Mouse (Mus musculus): ENCODE measurements around the gene 4930404N11Rik. TPM values are rescaled to one million over a fixed set of nuclear protein-coding genes. Genes with fewer than 3 reads are reported as not detected.
A peak's percentile ranks its signal among the peaks of the same experiment; 100 is the strongest.

Gene 4930404N11Rik
- total RNA-seq, 1 experiment from 2014 or later: 2.4 TPM

GRCm38 (mm10) chr10:81379809-81380378, 14.3 kb upstream of the 4930404N11Rik start:
- no peak for DNase-seq

GRCm38 (mm10) chr10:81379183-81379553, 13.6 kb upstream of the 4930404N11Rik start:
- DNase-seq: no peak

- DNase-seq: peak; percentile 100
Observed at GRCm38 (mm10) chr10:81378553-81379182, 13.1 kb upstream of the 4930404N11Rik start.

- DNase-seq: no peak
Observed at GRCm38 (mm10) chr10:81377793-81378552, 12.4 kb upstream of the 4930404N11Rik start, which contains the start of gene Fzr1. Gene Fzr1 (minus strand): TSS chr10:81378516.

GRCm38 (mm10) chr10:81377362-81377664, 11.7 kb upstream of the 4930404N11Rik start:
- DNase-seq: no peak

- DNase-seq: no peak
Observed at GRCm38 (mm10) chr10:81376561-81377361, 11.1 kb upstream of the 4930404N11Rik start.

- no peak for DNase-seq
Observed at GRCm38 (mm10) chr10:81375322-81375721, 9.7 kb upstream of the 4930404N11Rik start.

GRCm38 (mm10) chr10:81367207-81367495, 1.5 kb upstream of the 4930404N11Rik start:
- DNase-seq: no peak

- no peak for DNase-seq
Observed at GRCm38 (mm10) chr10:81366477-81367206, 1.0 kb upstream of the 4930404N11Rik start.

- no peak for DNase-seq
Observed at GRCm38 (mm10) chr10:81365073-81365472, 543 bp downstream of the 4930404N11Rik start.

- peak; percentile 53 for DNase-seq
Observed at GRCm38 (mm10) chr10:81364666-81365065, 950 bp downstream of the 4930404N11Rik start.

- no peak for DNase-seq
Observed at GRCm38 (mm10) chr10:81363436-81364346, 1.9 kb downstream of the 4930404N11Rik start.

- DNase-seq: no peak
Observed at GRCm38 (mm10) chr10:81362336-81362949, 3.2 kb downstream of the 4930404N11Rik start.

GRCm38 (mm10) chr10:81360721-81361120, 4.9 kb downstream of the 4930404N11Rik start:
- no peak for DNase-seq

GRCm38 (mm10) chr10:81358841-81359240, 6.8 kb downstream of the 4930404N11Rik start:
- DNase-seq: no peak

GRCm38 (mm10) chr10:81358209-81358608, 7.4 kb downstream of the 4930404N11Rik start:
- no peak for DNase-seq

- DNase-seq: peak; percentile 95
Observed at GRCm38 (mm10) chr10:81356991-81357844, 8.4 kb downstream of the 4930404N11Rik start, which contains the start of gene Mfsd12. Gene Mfsd12 (plus strand): TSS chr10:81357491.

- DNase-seq: no peak
Observed at GRCm38 (mm10) chr10:81356352-81356990, 9.1 kb downstream of the 4930404N11Rik start.

- no peak for DNase-seq
Observed at GRCm38 (mm10) chr10:81355533-81355932, 10.1 kb downstream of the 4930404N11Rik start.

All from adrenal gland, postnatal 25 days (tissue).